Mouse (Mus musculus) intestine, embryonic 16.5 days (tissue): ENCODE results near the gene Cabp1. TPM values are rescaled to one million over a fixed set of nuclear protein-coding genes. Genes with fewer than 3 reads are reported as not detected.

ENCODE experiments used
- ATAC-seq: fragments of 200-750 bp; cut with Nextera tagmentation; 2 replicates; pipeline ENCODE4 v1.8.0; 2017; ENCODE audit warnings: moderate TSS enrichment, moderate library complexity
- H3K27ac ChIP-seq: fragments of 300-500 bp; sonication (generic); 2 replicates; pipeline ENCODE4 v1.5.1; 2014; ENCODE audit warnings: mild to moderate bottlenecking, low read length
- H3K27me3 ChIP-seq: fragments of 300-500 bp; sonication (generic); replicated peaks from 2 replicates; pipeline ENCODE4 v1.6.1; 2014; ENCODE audit warnings: low read length, control low read depth, mixed read lengths; ENCODE audit not compliant: control insufficient read depth, insufficient read depth
- H3K36me3 ChIP-seq: fragments of 300-500 bp; sonication (generic); 2 replicates; pipeline ENCODE4 v1.6.1; 2014; ENCODE audit warnings: low read length, control low read depth; ENCODE audit not compliant: control insufficient read depth, insufficient read depth
- H3K4me1 ChIP-seq: fragments of 300-500 bp; sonication (generic); 2 replicates; pipeline ENCODE4 v1.6.1; 2014; ENCODE audit warnings: low read length, control low read depth, mixed read lengths; ENCODE audit not compliant: control insufficient read depth, insufficient read depth
- H3K4me2 ChIP-seq: fragments of 300-500 bp; sonication (generic); 2 replicates; pipeline ENCODE4 v1.6.1; 2014; ENCODE audit warnings: low read depth, low read length, control low read depth
- H3K4me3 ChIP-seq: fragments of 300-500 bp; sonication (generic); 2 replicates; pipeline ENCODE4 v1.5.1; 2014; ENCODE audit warnings: mild to moderate bottlenecking, low read length
- H3K9ac ChIP-seq: fragments of 300-500 bp; sonication (generic); 2 replicates; pipeline ENCODE4 v1.6.1; 2014; ENCODE audit warnings: low read depth, low read length
- H3K9me3 ChIP-seq: fragments of 300-500 bp; sonication (generic); 2 replicates; pipeline ENCODE4 v1.6.1; 2016; ENCODE audit warnings: low read length, control low read depth; ENCODE audit not compliant: control insufficient read depth
- WGBS: fragments of 180-500 bp; shearing (Covaris S2); extraction: QIAGEN DNeasy Blood & Tissue Kit; methylation state at CpG from one replicate; pipeline ENCODE4 v1.1.7; 2014; 5-methylcytosine and 5-hydroxymethylcytosine counted together
- polyA plus RNA-seq: library from polyadenylated mRNA; unstranded; fragments of >200 nt; fragmentation: Nextera tagmentation; extraction: Ambion mirVana; gene quantifications from 2 replicates; pipeline ENCODE4 v1.2.1, GENCODE M21; 2015

Cabp1 gene
- 0.80 and 1.2 TPM in 2 replicates for polyA plus RNA-seq

GRCm38 (mm10) chr5:115193669-115194625 lies at the start of gene Cabp1:
TSS of gene Cabp1 (minus strand) at chr5:115194381.
- H3K27me3 ChIP-seq: peaks cover 58% of the 10 kb centered on the region
- peak within 1 kb of the TSS; percentile 61 for H3K4me3 ChIP-seq
- H3K4me1 ChIP-seq: peaks cover 19% of the 10 kb centered on the region
- no peak within 1 kb of the TSS for H3K27ac ChIP-seq
- peak within 1 kb of the TSS; percentile 100 for H3K4me2 ChIP-seq
- ATAC-seq: peak; percentile 81
- H3K36me3 ChIP-seq: no peaks in the 10 kb centered on the region
- under 1% methylated on average over 98 of the region's 116 CpGs for WGBS
- peak within 1 kb of the TSS; percentile 54 for H3K9ac ChIP-seq
- H3K9me3 ChIP-seq: no peaks in the 10 kb centered on the region

- no peak overlapping the region for H3K27ac ChIP-seq
- no peak overlapping the region for H3K9ac ChIP-seq
- no peak overlapping the region for H3K4me3 ChIP-seq
- no peaks in the 10 kb centered on the region for H3K27me3 ChIP-seq
- peaks cover 31% of the 10 kb centered on the region for H3K36me3 ChIP-seq
- 85% methylated on average over 11 of the region's 11 CpGs for WGBS
- no peak for ATAC-seq
- H3K9me3 ChIP-seq: no peaks in the 10 kb centered on the region
- H3K4me1 ChIP-seq: peaks cover 11% of the 10 kb centered on the region
- no peak overlapping the region for H3K4me2 ChIP-seq
Measured at GRCm38 (mm10) chr5:115240191-115240590, 46.0 kb upstream of the Cabp1 start.

DNA sequence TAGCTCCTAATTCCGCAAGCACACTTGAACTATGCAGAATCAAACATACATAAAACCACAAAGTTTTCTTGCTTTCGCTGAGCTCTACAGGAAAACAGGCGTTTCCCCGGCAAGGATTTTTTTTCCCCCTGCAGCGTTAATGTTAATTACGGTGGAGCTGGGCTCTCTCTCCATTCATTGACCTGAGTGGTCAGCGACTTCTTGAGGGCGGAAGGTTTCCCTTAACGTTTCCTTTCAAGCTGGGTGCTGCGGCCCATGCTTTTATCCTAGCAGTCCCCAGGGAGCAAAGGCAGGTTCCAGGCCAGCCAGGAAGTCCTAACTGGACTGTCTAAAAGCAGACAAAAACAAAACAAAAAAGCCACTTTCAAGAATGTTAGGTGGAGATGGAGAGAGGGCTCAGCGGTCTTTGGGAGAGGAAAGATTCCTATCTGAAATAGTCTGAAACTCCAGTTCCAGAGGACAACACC lies 44.6 kb upstream of the Cabp1 start:
- 0 out of 2 replicates have a peak, but pooled peaks cover 2% of the 10 kb centered on the region for H3K27me3 ChIP-seq
- peak overlapping the region; percentile 92 for H3K4me3 ChIP-seq
- peaks cover 23% of the 10 kb centered on the region for H3K36me3 ChIP-seq
- peak overlapping the region; percentile 86 for H3K9ac ChIP-seq
- peaks cover 12% of the 10 kb centered on the region for H3K4me1 ChIP-seq
- H3K4me2 ChIP-seq: peak overlapping the region; percentile 80
- WGBS: 6% methylated on average over 11 of the region's 11 CpGs
- no peak overlapping the region for H3K27ac ChIP-seq
- ATAC-seq: no peak
- H3K9me3 ChIP-seq: no peaks in the 10 kb centered on the region

DNA sequence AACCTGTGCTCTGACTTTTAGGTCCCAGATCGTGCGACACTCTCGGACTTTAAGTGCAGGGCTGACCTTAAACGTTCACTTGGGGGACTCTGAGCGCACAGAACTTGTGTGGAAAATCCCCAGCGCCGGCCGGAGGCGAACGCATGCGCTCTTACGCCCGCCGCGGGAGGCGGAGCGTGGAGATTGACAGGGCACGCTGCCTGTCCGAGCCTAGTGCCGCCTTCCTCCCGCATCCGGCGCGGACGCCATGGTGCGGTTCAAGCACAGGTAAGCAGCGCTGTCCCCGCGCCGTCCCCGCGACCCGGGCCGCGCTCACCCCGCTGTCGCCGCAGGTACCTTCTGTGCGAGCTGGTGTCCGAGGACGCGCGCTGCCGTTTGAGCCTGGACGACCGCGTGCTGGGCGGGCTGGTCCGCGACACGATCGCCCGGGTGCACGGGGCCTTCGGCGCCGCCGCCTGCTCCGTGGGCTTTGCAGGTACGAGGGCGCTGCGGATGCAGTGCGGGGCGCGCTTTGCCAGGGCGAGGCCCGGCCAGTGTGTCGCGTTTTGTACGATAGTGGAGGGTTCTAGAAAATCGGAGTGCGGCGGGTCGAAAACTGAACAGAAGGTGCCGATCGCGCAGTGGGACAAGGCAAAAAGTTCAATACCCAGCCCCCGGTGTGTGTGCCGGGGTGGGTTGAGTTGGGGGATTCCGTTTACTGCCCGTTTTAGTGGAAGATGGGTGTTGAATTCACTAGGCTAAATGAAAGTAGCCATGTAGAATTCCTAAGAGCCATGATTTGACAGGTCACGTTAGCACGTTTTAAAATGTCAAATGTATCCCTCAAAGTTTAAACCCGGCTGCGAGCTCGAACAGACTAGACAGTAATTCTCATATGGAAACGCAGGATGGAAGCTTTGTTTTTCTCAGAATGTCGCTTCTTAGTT lies 43.9 kb upstream of the Cabp1 start:
- ATAC-seq: peak; percentile 89
- Histone ChIP-seq H3K36me3 (peaks cover 18% of the 10 kb centered on the region), H3K27me3 (0 out of 2 replicates have a peak, but pooled peaks cover 2% of the 10 kb centered on the region), H3K4me1 (peaks cover 12% of the 10 kb centered on the region), H3K9me3 (no peaks in the 10 kb centered on the region), H3K4me2 (peak overlapping the region; percentile 80), H3K4me3 (peak overlapping the region; percentile 92), H3K9ac (peak overlapping the region; percentile 86), H3K27ac (peak overlapping the region; percentile 45)
- WGBS: under 1% methylated on average over 88 of the region's 88 CpGs

- no peak within 1 kb of the TSS for H3K27ac ChIP-seq
- H3K9me3 ChIP-seq: no peaks in the 10 kb centered on the region
- H3K9ac ChIP-seq: peak within 1 kb of the TSS; percentile 77
- WGBS: 1% methylated on average over 21 of the region's 21 CpGs
- H3K36me3 ChIP-seq: peaks cover 11% of the 10 kb centered on the region
- peak; percentile 56 for ATAC-seq
- H3K4me3 ChIP-seq: peak within 1 kb of the TSS; percentile 61
- H3K4me1 ChIP-seq: peaks cover 12% of the 10 kb centered on the region
- H3K27me3 ChIP-seq: 0 out of 2 replicates have a peak, but pooled peaks cover 2% of the 10 kb centered on the region
- H3K4me2 ChIP-seq: peak within 1 kb of the TSS; percentile 91
Measured at GRCm38 (mm10) chr5:115235786-115236263, 41.6 kb upstream of the Cabp1 start, which contains the start of gene Pop5. TSS of gene Pop5 (plus strand) at chr5:115235836.

DNA sequence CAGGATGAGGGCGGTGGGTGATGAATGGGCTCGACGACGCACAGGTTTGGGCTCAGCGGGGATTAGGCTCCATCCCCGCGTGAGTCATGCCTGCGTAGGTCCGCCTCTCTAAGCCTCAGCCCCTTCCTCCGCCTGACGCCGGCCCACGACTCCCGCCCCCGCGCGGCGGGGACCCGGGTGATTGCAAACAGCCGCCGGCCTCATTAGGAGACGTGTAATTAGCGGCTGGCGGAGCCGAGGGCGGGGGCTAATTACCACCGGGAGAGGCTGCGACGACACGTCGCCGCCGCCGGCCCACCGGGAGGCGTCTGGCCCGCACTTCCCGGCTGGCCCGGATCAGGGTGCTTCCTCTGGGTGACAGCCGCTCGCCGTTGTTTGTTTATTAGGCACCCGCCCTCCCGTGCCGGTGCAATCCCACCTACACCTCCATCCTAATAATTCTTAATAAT lies 41.2 kb upstream of the Cabp1 start:
- H3K27ac ChIP-seq: no peak overlapping the region
- peak; percentile 32 for ATAC-seq
- no peaks in the 10 kb centered on the region for H3K9me3 ChIP-seq
- H3K4me3 ChIP-seq: peak overlapping the region; percentile 61
- peaks cover 12% of the 10 kb centered on the region for H3K4me1 ChIP-seq
- 0 out of 2 replicates have a peak, but pooled peaks cover 2% of the 10 kb centered on the region for H3K27me3 ChIP-seq
- H3K36me3 ChIP-seq: peaks cover 6% of the 10 kb centered on the region; the same call in 1 of the 2 replicates
- H3K9ac ChIP-seq: peak overlapping the region; percentile 77
- WGBS: under 1% methylated on average over 45 of the region's 45 CpGs
- peak overlapping the region; percentile 91 for H3K4me2 ChIP-seq

DNA sequence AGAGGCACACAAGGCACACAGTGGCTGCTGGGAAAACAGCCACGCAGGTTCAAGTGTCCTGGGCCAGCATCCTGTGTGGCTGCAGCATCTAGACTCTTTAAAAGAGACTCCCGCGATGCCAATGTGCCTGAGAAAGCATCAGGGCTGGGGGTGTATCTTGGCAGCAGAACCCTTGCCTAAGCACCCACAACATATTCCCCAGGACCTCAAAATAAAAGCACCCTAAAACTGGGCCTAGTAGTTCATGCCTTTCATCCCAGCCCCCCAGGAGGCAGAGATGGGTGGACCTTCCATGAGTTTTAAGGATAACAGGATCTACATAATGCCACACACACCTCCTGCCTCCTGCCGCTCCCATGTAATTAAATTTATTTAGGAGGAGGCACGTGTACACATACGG lies 40.3 kb upstream of the Cabp1 start:
- peaks cover 12% of the 10 kb centered on the region for H3K4me1 ChIP-seq
- H3K4me2 ChIP-seq: no peak overlapping the region
- no peak overlapping the region for H3K4me3 ChIP-seq
- WGBS: 72% methylated on average over 6 of the region's 6 CpGs
- H3K9me3 ChIP-seq: no peaks in the 10 kb centered on the region
- no peak overlapping the region for H3K9ac ChIP-seq
- no peaks in the 10 kb centered on the region for H3K36me3 ChIP-seq
- ATAC-seq: no peak
- 0 out of 2 replicates have a peak, but pooled peaks cover 2% of the 10 kb centered on the region for H3K27me3 ChIP-seq
- H3K27ac ChIP-seq: no peak overlapping the region

DNA sequence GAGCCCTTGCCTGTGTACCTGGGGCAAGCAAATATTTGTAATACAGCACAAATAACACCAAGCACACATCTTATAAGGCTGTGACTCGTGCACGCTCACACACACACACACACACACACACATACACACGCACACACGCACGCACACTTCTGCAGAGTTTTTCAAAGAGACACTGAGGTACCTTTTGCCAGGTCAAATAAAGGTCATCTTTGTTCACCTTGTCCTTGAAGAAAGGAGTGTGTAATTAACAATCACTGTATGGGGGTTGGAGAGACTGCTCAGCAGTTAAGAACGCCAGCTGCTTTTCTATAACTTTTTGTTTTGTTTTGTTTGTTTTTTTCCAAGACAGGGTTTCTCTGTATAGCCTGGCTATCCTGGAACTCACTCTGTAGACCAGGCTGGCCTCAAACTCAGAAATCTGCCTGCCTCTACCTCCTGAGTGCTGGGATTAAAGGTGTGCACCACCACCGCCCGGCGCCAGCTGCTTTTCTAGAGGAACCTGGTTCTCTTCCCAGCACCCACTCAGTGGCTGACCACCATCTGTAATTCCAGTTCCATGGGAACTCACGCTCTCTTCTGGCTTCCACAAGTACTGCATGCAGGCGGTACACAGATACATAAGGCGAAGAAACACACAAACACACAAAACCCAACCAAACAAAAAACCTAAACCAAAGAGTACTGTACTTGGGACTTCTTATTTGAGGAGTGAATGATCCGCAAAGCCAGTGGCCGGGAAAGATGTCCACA lies 39.0 kb upstream of the Cabp1 start:
- H3K9ac ChIP-seq: no peak overlapping the region
- WGBS: 92% methylated on average over 14 of the region's 14 CpGs
- no peak overlapping the region for H3K4me2 ChIP-seq
- ATAC-seq: no peak
- no peaks in the 10 kb centered on the region for H3K9me3 ChIP-seq
- H3K27me3 ChIP-seq: 0 out of 2 replicates have a peak, but pooled peaks cover 2% of the 10 kb centered on the region
- peaks cover 5% of the 10 kb centered on the region for H3K4me1 ChIP-seq
- no peaks in the 10 kb centered on the region for H3K36me3 ChIP-seq
- H3K4me3 ChIP-seq: no peak overlapping the region
- H3K27ac ChIP-seq: no peak overlapping the region
